Mouse (Mus musculus): ENCODE results near the gene Fbln7.
A peak's percentile ranks its signal among the peaks of the same experiment; 100 is the strongest.

Fbln7 gene

GRCm38 (mm10) chr2:128842437-128842836 lies 20.3 kb upstream of the Fbln7 start:
- Histone ChIP-seq H3K36me3 (ENCODE audit: control insufficient read depth, insufficient read depth, low read length, poor library complexity, severe bottlenecking) (peaks cover 11% of the 10 kb centered on the region; the same call in 1 of the 2 replicates), H3K27me3 (ENCODE audit: control insufficient read depth, insufficient read depth, low read length, poor library complexity, severe bottlenecking) (no peaks in the 10 kb centered on the region)
- no peak for DNase-seq (ENCODE audit: low read depth, low spot score)

GRCm38 (mm10) chr2:128850036-128850435 lies 12.7 kb upstream of the Fbln7 start:
- H3K36me3 ChIP-seq (ENCODE audit: control insufficient read depth, insufficient read depth, low read length, poor library complexity, severe bottlenecking), result peaks cover 4% of the 10 kb centered on the region
- H3K27me3 ChIP-seq (ENCODE audit: control insufficient read depth, insufficient read depth, low read length, poor library complexity, severe bottlenecking), result no peaks in the 10 kb centered on the region; the same call in 1 of the 2 replicates
- DNase-seq (ENCODE audit: low read depth, low spot score), result no peak

GRCm38 (mm10) chr2:128856673-128857072 lies 6.1 kb upstream of the Fbln7 start:
- DNase-seq (ENCODE audit: low read depth, low spot score), result peak; percentile 6
- Histone ChIP-seq H3K36me3 (ENCODE audit: control insufficient read depth, insufficient read depth, low read length, poor library complexity, severe bottlenecking) (no peaks in the 10 kb centered on the region), H3K27me3 (ENCODE audit: control insufficient read depth, insufficient read depth, low read length, poor library complexity, severe bottlenecking) (no peaks in the 10 kb centered on the region)

GRCm38 (mm10) chr2:128858962-128859361 lies 3.8 kb upstream of the Fbln7 start:
- no peaks in the 10 kb centered on the region for H3K27me3 ChIP-seq (ENCODE audit: control insufficient read depth, insufficient read depth, low read length, poor library complexity, severe bottlenecking)

GRCm38 (mm10) chr2:128859861-128860260 lies 2.9 kb upstream of the Fbln7 start:
- DNase-seq (ENCODE audit: low read depth, low spot score), result no peak
- Histone ChIP-seq H3K36me3 (ENCODE audit: control insufficient read depth, insufficient read depth, low read length, poor library complexity, severe bottlenecking) (no peaks in the 10 kb centered on the region), H3K27me3 (ENCODE audit: control insufficient read depth, insufficient read depth, low read length, poor library complexity, severe bottlenecking) (no peaks in the 10 kb centered on the region)

More at GRCm38 (mm10) chr2:128858962-128859361, 3.8 kb upstream of the Fbln7 start:
- no peak for DNase-seq (ENCODE audit: low read depth, low spot score)
- H3K36me3 ChIP-seq (ENCODE audit: control insufficient read depth, insufficient read depth, low read length, poor library complexity, severe bottlenecking), result no peaks in the 10 kb centered on the region

- no peaks in the 10 kb centered on the region; the same call in 1 of the 2 replicates for H3K27me3 ChIP-seq (ENCODE audit: control insufficient read depth, insufficient read depth, low read length, poor library complexity, severe bottlenecking)
- DNase-seq (ENCODE audit: low read depth, low spot score), result no peak
- H3K36me3 ChIP-seq (ENCODE audit: control insufficient read depth, insufficient read depth, low read length, poor library complexity, severe bottlenecking), result no peaks in the 10 kb centered on the region
These were observed 1.1 kb downstream of the Fbln7 start for GRCm38 (mm10) chr2:128863777-128864331.

- no peak for DNase-seq (ENCODE audit: low read depth, low spot score)
- no peaks in the 10 kb centered on the region; the same call in 1 of the 2 replicates for H3K27me3 ChIP-seq (ENCODE audit: control insufficient read depth, insufficient read depth, low read length, poor library complexity, severe bottlenecking)
- H3K36me3 ChIP-seq (ENCODE audit: control insufficient read depth, insufficient read depth, low read length, poor library complexity, severe bottlenecking), result no peaks in the 10 kb centered on the region
These were observed 2.3 kb downstream of the Fbln7 start for GRCm38 (mm10) chr2:128865061-128865460.

- Histone ChIP-seq H3K27me3 (ENCODE audit: control insufficient read depth, insufficient read depth, low read length, poor library complexity, severe bottlenecking) (no peaks in the 10 kb centered on the region; the same call in 1 of the 2 replicates), H3K36me3 (ENCODE audit: control insufficient read depth, insufficient read depth, low read length, poor library complexity, severe bottlenecking) (no peaks in the 10 kb centered on the region)
- DNase-seq (ENCODE audit: low read depth, low spot score), result no peak
These were observed 8.9 kb downstream of the Fbln7 start for GRCm38 (mm10) chr2:128871656-128872055.

GRCm38 (mm10) chr2:128872256-128872655 lies 9.5 kb downstream of the Fbln7 start:
- no peak for DNase-seq (ENCODE audit: low read depth, low spot score)
- Histone ChIP-seq H3K27me3 (ENCODE audit: control insufficient read depth, insufficient read depth, low read length, poor library complexity, severe bottlenecking) (no peaks in the 10 kb centered on the region), H3K36me3 (ENCODE audit: control insufficient read depth, insufficient read depth, low read length, poor library complexity, severe bottlenecking) (no peaks in the 10 kb centered on the region)

GRCm38 (mm10) chr2:128875526-128875925 lies 12.7 kb downstream of the Fbln7 start:
- no peak for DNase-seq (ENCODE audit: low read depth, low spot score)
- Histone ChIP-seq H3K27me3 (ENCODE audit: control insufficient read depth, insufficient read depth, low read length, poor library complexity, severe bottlenecking) (no peaks in the 10 kb centered on the region), H3K36me3 (ENCODE audit: control insufficient read depth, insufficient read depth, low read length, poor library complexity, severe bottlenecking) (no peaks in the 10 kb centered on the region)

- DNase-seq (ENCODE audit: low read depth, low spot score), result peak; percentile 51
- no peaks in the 10 kb centered on the region for H3K36me3 ChIP-seq (ENCODE audit: control insufficient read depth, insufficient read depth, low read length, poor library complexity, severe bottlenecking)
These were observed 18.5 kb downstream of the Fbln7 start for GRCm38 (mm10) chr2:128881236-128881635.

GRCm38 (mm10) chr2:128885225-128885811 lies 22.5 kb downstream of the Fbln7 start:
- Histone ChIP-seq H3K36me3 (ENCODE audit: control insufficient read depth, insufficient read depth, low read length, poor library complexity, severe bottlenecking) (no peaks in the 10 kb centered on the region), H3K27me3 (ENCODE audit: control insufficient read depth, insufficient read depth, low read length, poor library complexity, severe bottlenecking) (no peaks in the 10 kb centered on the region)
- DNase-seq (ENCODE audit: low read depth, low spot score), result no peak

More at GRCm38 (mm10) chr2:128881236-128881635, 18.5 kb downstream of the Fbln7 start:
- no peaks in the 10 kb centered on the region for H3K27me3 ChIP-seq (ENCODE audit: control insufficient read depth, insufficient read depth, low read length, poor library complexity, severe bottlenecking)

GRCm38 (mm10) chr2:128887866-128888550 lies 25.2 kb downstream of the Fbln7 start:
- Histone ChIP-seq H3K27me3 (ENCODE audit: control insufficient read depth, insufficient read depth, low read length, poor library complexity, severe bottlenecking) (no peaks in the 10 kb centered on the region), H3K36me3 (ENCODE audit: control insufficient read depth, insufficient read depth, low read length, poor library complexity, severe bottlenecking) (no peaks in the 10 kb centered on the region; the same call in 1 of the 2 replicates)
- DNase-seq (ENCODE audit: low read depth, low spot score), result no peak

GRCm38 (mm10) chr2:128890661-128891335 lies 28.0 kb downstream of the Fbln7 start:
- Histone ChIP-seq H3K27me3 (ENCODE audit: control insufficient read depth, insufficient read depth, low read length, poor library complexity, severe bottlenecking) (no peaks in the 10 kb centered on the region), H3K36me3 (ENCODE audit: control insufficient read depth, insufficient read depth, low read length, poor library complexity, severe bottlenecking) (no peaks in the 10 kb centered on the region; the same call in 1 of the 2 replicates)
- DNase-seq (ENCODE audit: low read depth, low spot score), result peak; percentile 15

Data from splenic B cell, adult 2 months (primary cell).